Comparison of ENCODE assay signal across 8 mouse cellular contexts in genomic region chr10:88356114-88356982, GRCm38 (mm10). TPM values are rescaled to one million over a fixed set of nuclear protein-coding genes. Genes with fewer than 3 reads are reported as not detected.
DNase-seq lines count a peak whose midpoint lies in the region; ATAC-seq lines count a peak whose summit lies in the region.

No protein-coding gene starts in this region.

- peaks cover 30% of the 10 kb centered on the region for H3K27me3 ChIP-seq in forebrain, embryonic 12.5 days
- H3K27me3 ChIP-seq in liver, embryonic 13.5 days = peaks cover 23% of the 10 kb centered on the region

- peak overlapping the region; percentile 54 for H3K9ac ChIP-seq in forebrain, embryonic 12.5 days
- H3K9ac ChIP-seq in liver, embryonic 13.5 days = 0 out of 2 replicates have a peak overlapping the region, but pooled peaks have one; percentile 59

- ATAC-seq in frontal cortex, adult (ENCODE audit: low TSS enrichment) = peak; percentile 32
- no peak; the same call in 1 of the 2 replicates for ATAC-seq in forebrain, embryonic 12.5 days (ENCODE audit: low FRiP score)
- peak; percentile 30; the same call in 1 of the 2 replicates for ATAC-seq in liver, embryonic 13.5 days (ENCODE audit: low read depth)

- H3K9me3 ChIP-seq in forebrain, embryonic 12.5 days = no peaks in the 10 kb centered on the region
- no peaks in the 10 kb centered on the region for H3K9me3 ChIP-seq in liver, embryonic 13.5 days (replicated peaks)

- H3K36me3 ChIP-seq in forebrain, embryonic 12.5 days (replicated peaks) = no peaks in the 10 kb centered on the region
- no peaks in the 10 kb centered on the region for H3K36me3 ChIP-seq in liver, embryonic 13.5 days

- DNase-seq in frontal cortex, adult 2 months (ENCODE audit: extremely low spot score in 1 of 2, low spot score in 1 of 2) = no peak
- peak; percentile 31 for DNase-seq in 3T3-L1 (ENCODE audit: low read depth, low spot score)
- DNase-seq in liver, embryonic 13.5 days = no peak
- no peak for DNase-seq in gastrocnemius, postnatal 36 days
- DNase-seq in adrenal gland, postnatal 25 days = no peak
- DNase-seq in thymus, postnatal 36 days = no peak

- peak overlapping the region; percentile 60 for H3K4me3 ChIP-seq in forebrain, embryonic 12.5 days (replicated peaks)
- peak overlapping the region; percentile 59 for H3K4me3 ChIP-seq in liver, embryonic 13.5 days (replicated peaks)

- H3K4me1 ChIP-seq in forebrain, embryonic 12.5 days = peaks cover 9% of the 10 kb centered on the region; the same call in 1 of the 2 replicates
- H3K4me1 ChIP-seq in liver, embryonic 13.5 days (replicated peaks) = peaks cover 14% of the 10 kb centered on the region

- H3K27ac ChIP-seq in forebrain, embryonic 12.5 days = no peak overlapping the region
- no peak overlapping the region for H3K27ac ChIP-seq in liver, embryonic 13.5 days

- intact Hi-C loops in gastrocnemius, postnatal 36 days (cut with DNase I) = no loop called here

- peak overlapping the region; percentile 81 for H3K4me2 ChIP-seq in forebrain, embryonic 12.5 days
- peak overlapping the region; percentile 71 for H3K4me2 ChIP-seq in liver, embryonic 13.5 days

- 10% methylated on average over 21 of the region's 21 CpGs for WGBS in forebrain, embryonic 12.5 days
- 10% methylated on average over 21 of the region's 21 CpGs for WGBS in liver, embryonic 13.5 days (ENCODE audit: insufficient replicate concordance)

RNA-seq across cellular contexts. Expression of gene Dram1, which starts 22.5 kb away (rescaled TPM):
- polyA plus RNA-seq in frontal cortex, adult 2 months (2012; rRNA removed) = 1.4 and 1.7 TPM in 2 replicates
- 0.40 and 0.50 TPM in 2 replicates for polyA plus RNA-seq in forebrain, embryonic 12.5 days (2016; fragmentation: Nextera tagmentation; extraction: Ambion mirVana)
- polyA plus RNA-seq in liver, embryonic 13.5 days (2015; fragmentation: Nextera tagmentation; extraction: Ambion mirVana) = 0.77 and 1.00 TPM in 2 replicates
- total RNA-seq in gastrocnemius, postnatal 36 days (2021) = 1 to 10 TPM; 1.4 to 1.8 TPM
- total RNA-seq in adrenal gland, postnatal 25 days (2021) = 7.4 and 7.9 TPM in 2 replicates

RNA-seq across cellular contexts. Expression of gene Gnptab, which starts 22.6 kb away (rescaled TPM):
- 34.6 and 36.8 TPM in 2 replicates for polyA plus RNA-seq in frontal cortex, adult 2 months (2012; rRNA removed)
- 12.8 and 13.1 TPM in 2 replicates for polyA plus RNA-seq in forebrain, embryonic 12.5 days (2016; fragmentation: Nextera tagmentation; extraction: Ambion mirVana)
- polyA plus RNA-seq in liver, embryonic 13.5 days (2015; fragmentation: Nextera tagmentation; extraction: Ambion mirVana) = 4.0 and 5.3 TPM in 2 replicates
- 10 to 100 TPM; 17.0 to 19.2 TPM for total RNA-seq in gastrocnemius, postnatal 36 days (2021)
- total RNA-seq in adrenal gland, postnatal 25 days (2021) = 29.8 and 38.2 TPM in 2 replicates
